Mouse (Mus musculus) forebrain, embryonic 11.5 days (tissue): ENCODE measurements around the gene Cmtm6. TPM values are rescaled to one million over a fixed set of nuclear protein-coding genes. Genes with fewer than 3 reads are reported as not detected.

Experiments used
- ATAC-seq: fragments of 200-750 bp; cut with Nextera tagmentation; replicated peaks from 2 replicates; pipeline ENCODE4 v1.8.0; 2017; ENCODE audit warnings: moderate TSS enrichment; ENCODE audit not compliant: low FRiP score
- DNase-seq: peaks from one replicate; pipeline ENCODE4 v3.0.0-alpha.2; 2017; ENCODE audit warnings: low spot score
- H3K27ac ChIP-seq: fragments of 300-500 bp; sonication (generic); 2 replicates; pipeline ENCODE4 v1.5.1; 2014; ENCODE audit warnings: low read depth, low read length
- H3K27me3 ChIP-seq: fragments of 300-500 bp; sonication (generic); 2 replicates; pipeline ENCODE4 v1.6.1; 2014; ENCODE audit warnings: mild to moderate bottlenecking, low read length, mixed read lengths; ENCODE audit not compliant: control insufficient read depth, insufficient read depth
- H3K36me3 ChIP-seq: fragments of 300-500 bp; sonication (generic); 2 replicates; pipeline ENCODE4 v1.6.1; 2014; ENCODE audit warnings: mild to moderate bottlenecking, low read length, moderate library complexity, mixed read lengths; ENCODE audit not compliant: control insufficient read depth, insufficient read depth
- H3K4me1 ChIP-seq: fragments of 300-500 bp; sonication (generic); replicated peaks from 2 replicates; pipeline ENCODE4 v1.6.1; 2014; ENCODE audit warnings: low read length, mixed read lengths; ENCODE audit not compliant: control insufficient read depth, insufficient read depth
- H3K4me2 ChIP-seq: fragments of 300-500 bp; sonication (generic); 2 replicates; pipeline ENCODE4 v1.6.1; 2014; ENCODE audit warnings: low read depth, mild to moderate bottlenecking, low read length, moderate library complexity, mixed read lengths; ENCODE audit not compliant: severe bottlenecking
- H3K4me3 ChIP-seq: fragments of 300-500 bp; sonication (generic); 2 replicates; pipeline ENCODE4 v1.5.1; 2014; ENCODE audit warnings: low read depth, low read length
- H3K9ac ChIP-seq: fragments of 300-500 bp; sonication (generic); 2 replicates; pipeline ENCODE4 v1.6.1; 2014; ENCODE audit warnings: low read length
- H3K9me3 ChIP-seq: fragments of 300-500 bp; sonication (generic); 2 replicates; pipeline ENCODE4 v1.6.1; 2016; ENCODE audit warnings: low read length, mixed read lengths; ENCODE audit not compliant: control insufficient read depth
- WGBS: fragments of 180-500 bp; shearing (Covaris S2); extraction: QIAGEN DNeasy Blood & Tissue Kit; methylation state at CpG from one replicate; pipeline ENCODE4 v1.1.7; 2014; 5-methylcytosine and 5-hydroxymethylcytosine counted together
- polyA plus RNA-seq: library from polyadenylated mRNA; unstranded; fragments of >200 nt; fragmentation: Nextera tagmentation; extraction: Ambion mirVana; gene quantifications from 2 replicates; pipeline ENCODE4 v1.2.1, GENCODE M21; 2014

Cmtm6 gene
- polyA plus RNA-seq, 1 experiment from 2014 or later: 26.9 TPM

GRCm38 (mm10) chr9:114758272-114758671, 27.4 kb downstream of the Cmtm6 start:
- H3K4me2 ChIP-seq: no peak overlapping the region
- no peak overlapping the region for H3K9ac ChIP-seq
- no peaks in the 10 kb centered on the region for H3K9me3 ChIP-seq
- DNase-seq (no peak), ATAC-seq (no peak)
- no peak overlapping the region for H3K27ac ChIP-seq
- 80% methylated on average over 7 of the region's 7 CpGs for WGBS
- no peaks in the 10 kb centered on the region for H3K4me1 ChIP-seq
- no peaks in the 10 kb centered on the region for H3K27me3 ChIP-seq
- no peaks in the 10 kb centered on the region for H3K36me3 ChIP-seq
- H3K4me3 ChIP-seq: no peak overlapping the region

DNA sequence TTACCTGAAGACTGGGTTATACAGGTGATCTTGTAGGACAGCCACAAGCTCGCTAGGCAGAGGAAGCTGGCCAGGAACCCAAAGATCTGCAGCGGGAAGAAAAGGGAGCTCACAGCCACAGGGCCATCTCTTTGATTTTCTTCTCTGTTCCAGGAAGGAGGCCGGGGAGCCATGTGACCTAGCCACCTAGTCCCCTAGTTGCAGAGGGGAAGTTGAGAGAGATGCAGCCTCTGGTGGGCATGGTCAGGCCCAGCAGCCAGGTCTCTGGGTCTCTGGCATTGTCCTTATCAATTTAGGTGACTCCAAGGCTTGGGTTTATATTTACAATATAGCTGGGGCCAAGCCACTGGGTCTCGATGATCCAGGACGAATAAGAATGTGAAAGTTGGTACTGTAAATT, 27.9 kb downstream of the Cmtm6 start:
- no peak overlapping the region for H3K9ac ChIP-seq
- H3K27ac ChIP-seq: no peak overlapping the region
- H3K4me3 ChIP-seq: no peak overlapping the region
- no peak for DNase-seq
- WGBS: 91% methylated on average over 5 of the region's 5 CpGs
- no peaks in the 10 kb centered on the region for H3K36me3 ChIP-seq
- H3K27me3 ChIP-seq: no peaks in the 10 kb centered on the region
- H3K9me3 ChIP-seq: no peaks in the 10 kb centered on the region
- ATAC-seq: no peak
- H3K4me2 ChIP-seq: no peak overlapping the region
- no peaks in the 10 kb centered on the region for H3K4me1 ChIP-seq

DNA sequence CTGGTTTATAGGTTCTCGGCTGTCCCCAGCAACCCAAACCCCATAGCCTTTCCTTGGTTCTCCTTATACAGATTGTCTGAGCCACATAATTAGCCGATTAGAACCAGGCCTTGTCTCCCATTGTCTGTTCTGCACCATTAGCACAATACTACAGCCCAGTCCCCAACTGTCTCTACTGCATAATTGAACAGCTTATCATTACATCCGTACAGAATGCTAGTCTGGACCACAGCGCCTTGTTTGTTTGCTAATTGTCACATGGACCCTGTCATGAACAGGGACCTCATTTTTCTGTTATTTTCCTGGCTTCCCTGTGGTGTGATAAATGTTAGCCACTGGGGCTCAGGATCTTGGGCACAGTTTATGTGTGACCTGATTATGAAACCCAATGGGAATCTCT, 29.0 kb downstream of the Cmtm6 start:
- Histone ChIP-seq H3K9me3 (no peaks in the 10 kb centered on the region), H3K36me3 (no peaks in the 10 kb centered on the region), H3K27me3 (no peaks in the 10 kb centered on the region), H3K27ac (no peak overlapping the region), H3K4me3 (no peak overlapping the region), H3K9ac (no peak overlapping the region), H3K4me1 (no peaks in the 10 kb centered on the region), H3K4me2 (no peak overlapping the region)
- whole genome bisulfite sequencing: 78% methylated on average over 4 of the region's 4 CpGs
- no peak for DNase-seq
- ATAC-seq: 0 out of 2 replicates have a peak, but pooled peaks have one; percentile 36

- H3K9me3 ChIP-seq: no peaks in the 10 kb centered on the region
- H3K9ac ChIP-seq: no peak overlapping the region
- H3K27ac ChIP-seq: no peak overlapping the region
- DNase-seq: no peak
- WGBS: 87% methylated on average over 5 of the region's 5 CpGs
- H3K4me2 ChIP-seq: no peak overlapping the region
- H3K4me1 ChIP-seq: no peaks in the 10 kb centered on the region
- no peak overlapping the region for H3K4me3 ChIP-seq
- no peaks in the 10 kb centered on the region for H3K36me3 ChIP-seq
- ATAC-seq: no peak
- H3K27me3 ChIP-seq: no peaks in the 10 kb centered on the region
Measured at GRCm38 (mm10) chr9:114760353-114760752, 29.4 kb downstream of the Cmtm6 start.

GRCm38 (mm10) chr9:114761848-114762247, 30.9 kb downstream of the Cmtm6 start:
- Histone ChIP-seq H3K4me1 (no peaks in the 10 kb centered on the region), H3K27ac (no peak overlapping the region), H3K4me3 (no peak overlapping the region), H3K36me3 (no peaks in the 10 kb centered on the region), H3K9ac (no peak overlapping the region), H3K9me3 (no peaks in the 10 kb centered on the region; the same call in 1 of the 2 replicates), H3K4me2 (no peak overlapping the region), H3K27me3 (no peaks in the 10 kb centered on the region)
- no peak for ATAC-seq
- 81% methylated on average over 11 of the region's 11 CpGs for WGBS
- DNase-seq: no peak

GRCm38 (mm10) chr9:114763341-114763740, 32.4 kb downstream of the Cmtm6 start:
- Histone ChIP-seq H3K36me3 (no peaks in the 10 kb centered on the region), H3K27ac (no peak overlapping the region), H3K9ac (no peak overlapping the region), H3K27me3 (no peaks in the 10 kb centered on the region), H3K4me3 (no peak overlapping the region), H3K4me1 (no peaks in the 10 kb centered on the region; the same call in 1 of the 2 replicates), H3K4me2 (no peak overlapping the region), H3K9me3 (no peaks in the 10 kb centered on the region; the same call in 1 of the 2 replicates)
- peak; percentile 71 for DNase-seq
- ATAC-seq: no peak
- 68% methylated on average over 13 of the region's 13 CpGs for WGBS

GRCm38 (mm10) chr9:114767030-114767429, 36.1 kb downstream of the Cmtm6 start:
- H3K36me3 ChIP-seq: no peaks in the 10 kb centered on the region; the same call in 1 of the 2 replicates
- 75% methylated on average over 13 of the region's 13 CpGs for WGBS
- H3K9ac ChIP-seq: no peak overlapping the region
- no peak overlapping the region for H3K27ac ChIP-seq
- DNase-seq (no peak), ATAC-seq (no peak)
- H3K27me3 ChIP-seq: no peaks in the 10 kb centered on the region
- no peaks in the 10 kb centered on the region; the same call in 1 of the 2 replicates for H3K9me3 ChIP-seq
- no peak overlapping the region for H3K4me2 ChIP-seq
- no peak overlapping the region for H3K4me3 ChIP-seq
- no peaks in the 10 kb centered on the region; the same call in 1 of the 2 replicates for H3K4me1 ChIP-seq

DNA sequence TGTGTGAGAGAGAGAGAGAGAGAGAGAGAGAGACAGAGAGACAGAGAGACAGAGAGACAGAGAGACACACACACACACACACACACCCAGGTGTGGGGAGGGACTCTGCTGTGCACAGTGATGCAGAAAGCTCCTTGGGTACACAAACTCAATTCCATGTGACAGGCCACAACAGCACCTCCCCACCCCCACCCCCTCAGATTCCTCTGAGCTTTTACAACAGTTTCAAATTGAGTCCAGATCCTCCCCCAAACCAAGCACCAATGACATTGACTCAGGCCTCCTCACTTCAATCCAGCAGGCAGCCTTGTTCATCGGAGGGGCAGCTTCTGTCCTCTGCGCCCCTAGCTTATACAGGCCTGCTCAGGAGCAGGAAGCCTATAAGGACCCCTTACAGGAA, 36.6 kb downstream of the Cmtm6 start:
- ATAC-seq: no peak
- Histone ChIP-seq H3K27ac (no peak overlapping the region), H3K9ac (no peak overlapping the region), H3K27me3 (no peaks in the 10 kb centered on the region), H3K4me3 (no peak overlapping the region), H3K4me1 (no peaks in the 10 kb centered on the region; the same call in 1 of the 2 replicates), H3K36me3 (no peaks in the 10 kb centered on the region; the same call in 1 of the 2 replicates), H3K4me2 (no peak overlapping the region), H3K9me3 (no peaks in the 10 kb centered on the region; the same call in 1 of the 2 replicates)
- DNase-seq: no peak
- 70% methylated on average over 2 of the region's 2 CpGs for WGBS

DNA sequence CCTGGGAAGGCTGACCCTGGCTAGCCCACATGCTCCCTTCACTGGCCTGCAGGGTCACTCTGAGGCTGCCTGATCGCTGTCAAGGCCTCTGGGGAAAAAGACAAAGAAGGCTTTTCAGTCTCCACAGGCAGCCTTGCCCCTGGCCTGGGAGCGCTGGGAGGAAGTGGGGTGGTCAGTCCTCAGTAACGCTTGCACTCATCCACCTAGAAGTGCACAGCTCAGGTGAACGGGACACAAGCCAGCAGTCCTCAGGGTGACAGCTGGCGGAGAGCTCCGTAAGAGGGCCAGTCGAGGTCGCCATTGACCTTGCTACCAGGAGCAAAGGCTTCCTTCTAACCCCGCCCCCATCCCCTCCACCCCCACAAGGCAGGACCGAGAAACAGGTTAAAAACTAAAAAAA, 37.1 kb downstream of the Cmtm6 start:
- DNase-seq (no peak), ATAC-seq (no peak)
- no peak overlapping the region for H3K4me3 ChIP-seq
- H3K9ac ChIP-seq: no peak overlapping the region
- no peaks in the 10 kb centered on the region; the same call in 1 of the 2 replicates for H3K9me3 ChIP-seq
- 47% methylated on average over 10 of the region's 10 CpGs for WGBS
- H3K36me3 ChIP-seq: no peaks in the 10 kb centered on the region; the same call in 1 of the 2 replicates
- no peak overlapping the region for H3K27ac ChIP-seq
- H3K4me1 ChIP-seq: no peaks in the 10 kb centered on the region; the same call in 1 of the 2 replicates
- no peak overlapping the region for H3K4me2 ChIP-seq
- H3K27me3 ChIP-seq: no peaks in the 10 kb centered on the region
